Mouse (Mus musculus) liver, embryonic 12.5 days (tissue): ENCODE measurements around the gene Shroom3. TPM values are rescaled to one million over a fixed set of nuclear protein-coding genes. Genes with fewer than 3 reads are reported as not detected.

Experiments
- ATAC-seq: fragments of 200-750 bp; cut with Nextera tagmentation; 2 replicates; pipeline ENCODE4 v1.8.0; 2017; ENCODE audit warnings: moderate number of reproducible peaks, mild to moderate bottlenecking, moderate library complexity
- H3K27ac ChIP-seq: fragments of 300-500 bp; sonication (generic); 2 replicates; pipeline ENCODE4 v1.5.1; 2016; ENCODE audit warnings: mild to moderate bottlenecking
- H3K27me3 ChIP-seq: fragments of 300-500 bp; sonication (generic); replicated peaks from 2 replicates; pipeline ENCODE4 v1.6.1; 2016; ENCODE audit warnings: mild to moderate bottlenecking, moderate library complexity
- H3K36me3 ChIP-seq: fragments of 300-500 bp; sonication (generic); 2 replicates; pipeline ENCODE4 v1.6.1; 2016; ENCODE audit warnings: mild to moderate bottlenecking, moderate library complexity
- H3K4me1 ChIP-seq: fragments of 300-500 bp; sonication (generic); 2 replicates; pipeline ENCODE4 v1.6.1; 2016
- H3K4me2 ChIP-seq: fragments of 300-500 bp; sonication (generic); 2 replicates; pipeline ENCODE4 v1.6.1; 2016; ENCODE audit warnings: mild to moderate bottlenecking, moderate library complexity
- H3K4me3 ChIP-seq: fragments of 300-500 bp; sonication (generic); 2 replicates; pipeline ENCODE4 v1.5.1; 2016; ENCODE audit warnings: mild to moderate bottlenecking, moderate library complexity
- H3K9ac ChIP-seq: fragments of 300-500 bp; sonication (generic); 2 replicates; pipeline ENCODE4 v1.6.1; 2016; ENCODE audit warnings: mild to moderate bottlenecking, moderate library complexity
- H3K9me3 ChIP-seq: fragments of 300-500 bp; sonication (generic); replicated peaks from 2 replicates; pipeline ENCODE4 v1.6.1; 2016; ENCODE audit warnings: mild to moderate bottlenecking, moderate library complexity
- WGBS: fragments of 180-500 bp; shearing (Covaris S2); methylation state at CpG from one replicate; pipeline ENCODE4 v1.1.7; 2016; ENCODE audit not compliant: insufficient replicate concordance; 5-methylcytosine and 5-hydroxymethylcytosine counted together
- polyA plus RNA-seq: library from polyadenylated mRNA; unstranded; fragments of >200 nt; fragmentation: Nextera tagmentation; extraction: Ambion mirVana; gene quantifications from 2 replicates; pipeline ENCODE4 v1.2.1, GENCODE M21; 2016

Gene Shroom3
- polyA plus RNA-seq, 1 experiment from 2014 or later = 0.92 TPM

DNA sequence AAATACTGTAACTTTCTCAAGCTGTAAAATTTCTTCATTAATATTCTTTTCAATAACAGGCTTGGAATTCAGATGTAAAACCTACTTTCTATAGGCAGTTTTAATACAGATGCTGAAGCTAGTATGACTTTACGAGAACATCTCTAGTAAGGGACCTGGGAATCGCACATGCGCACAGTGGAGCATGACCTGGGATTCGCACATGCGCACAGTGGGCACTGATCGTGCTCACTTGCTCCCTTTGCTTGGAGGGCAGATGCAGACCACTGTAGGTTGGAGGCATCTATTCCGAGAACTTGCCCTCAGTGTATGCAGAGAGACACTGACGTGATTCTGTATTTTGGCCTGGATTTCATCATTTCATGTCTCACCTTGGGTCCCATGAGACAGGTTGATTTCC lies 212.6 kb downstream of the Shroom3 start:
- no peak for ATAC-seq
- no peak overlapping the region for H3K4me3 ChIP-seq
- 78% methylated on average over 8 of the region's 8 CpGs for WGBS
- no peak overlapping the region for H3K27ac ChIP-seq
- no peaks in the 10 kb centered on the region for H3K9me3 ChIP-seq
- H3K36me3 ChIP-seq = no peaks in the 10 kb centered on the region
- H3K4me1 ChIP-seq = peaks cover 3% of the 10 kb centered on the region; the same call in 1 of the 2 replicates
- no peak overlapping the region for H3K9ac ChIP-seq
- peaks cover 41% of the 10 kb centered on the region for H3K27me3 ChIP-seq
- no peak overlapping the region for H3K4me2 ChIP-seq

GRCm38 (mm10) chr5:92896725-92897280 lies 213.6 kb downstream of the Shroom3 start:
- Histone ChIP-seq H3K36me3 (no peaks in the 10 kb centered on the region), H3K9me3 (no peaks in the 10 kb centered on the region), H3K9ac (no peak overlapping the region), H3K4me1 (peaks cover 3% of the 10 kb centered on the region; the same call in 1 of the 2 replicates), H3K27me3 (peaks cover 41% of the 10 kb centered on the region), H3K4me3 (no peak overlapping the region), H3K27ac (no peak overlapping the region), H3K4me2 (no peak overlapping the region)
- 62% methylated on average over 1 of the region's 1 CpGs for WGBS
- no peak for ATAC-seq

DNA sequence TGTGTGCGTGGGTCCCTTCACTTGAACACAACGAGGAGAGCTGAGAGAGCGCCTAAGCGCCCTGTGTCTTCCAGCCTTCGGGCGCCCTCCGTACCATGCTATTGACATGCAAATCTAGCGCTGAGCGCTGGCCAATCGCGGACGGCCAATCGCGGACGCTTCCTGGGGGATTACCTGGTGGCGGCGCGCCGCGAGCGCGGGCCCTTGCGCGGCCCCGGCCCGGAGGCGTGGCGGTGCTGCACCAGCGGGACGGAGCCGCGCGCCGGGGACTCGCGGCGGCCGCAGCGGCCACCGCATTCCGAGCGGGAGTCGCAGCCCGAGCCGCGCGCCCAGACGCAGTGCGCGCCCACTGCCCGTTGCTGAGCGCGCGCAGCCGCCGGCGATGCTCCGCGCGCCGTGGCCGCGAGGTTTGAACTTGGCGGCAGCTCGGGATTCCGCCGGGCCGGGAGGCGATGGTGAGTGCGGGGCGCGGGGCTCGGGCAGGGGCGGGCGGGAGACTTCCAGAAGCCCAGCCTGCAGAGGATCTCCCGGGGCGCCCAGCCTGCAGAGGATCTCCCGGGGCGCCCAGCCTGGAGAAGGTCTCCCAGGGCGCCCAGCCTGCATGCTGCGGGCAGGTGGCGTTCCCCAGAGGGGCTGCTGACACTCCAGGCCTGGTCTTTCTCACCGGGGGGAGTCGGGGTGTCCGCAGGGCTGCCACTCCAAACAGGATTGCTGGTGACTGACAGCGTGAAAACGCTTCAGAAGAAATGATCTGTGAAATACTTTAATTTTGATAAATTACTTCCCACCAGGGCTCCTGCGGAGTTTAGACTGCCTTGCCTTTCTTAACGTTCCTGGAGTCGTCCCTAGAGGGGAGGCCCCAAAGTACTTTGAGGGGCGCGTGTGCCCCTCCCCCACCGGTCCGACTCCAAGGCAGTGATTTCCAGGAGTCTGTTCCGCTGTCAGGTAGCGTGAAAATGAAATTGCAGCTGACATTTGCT lies 214.8 kb downstream of the Shroom3 start:
- Histone ChIP-seq H3K4me3 (peak overlapping the region; percentile 60), H3K4me1 (peaks cover 3% of the 10 kb centered on the region; the same call in 1 of the 2 replicates), H3K9ac (peak overlapping the region; percentile 61), H3K9me3 (no peaks in the 10 kb centered on the region), H3K27me3 (peaks cover 41% of the 10 kb centered on the region), H3K36me3 (no peaks in the 10 kb centered on the region), H3K27ac (no peak overlapping the region), H3K4me2 (peak overlapping the region; percentile 78)
- ATAC-seq = peak; percentile 88
- WGBS = under 1% methylated on average over 92 of the region's 96 CpGs

DNA sequence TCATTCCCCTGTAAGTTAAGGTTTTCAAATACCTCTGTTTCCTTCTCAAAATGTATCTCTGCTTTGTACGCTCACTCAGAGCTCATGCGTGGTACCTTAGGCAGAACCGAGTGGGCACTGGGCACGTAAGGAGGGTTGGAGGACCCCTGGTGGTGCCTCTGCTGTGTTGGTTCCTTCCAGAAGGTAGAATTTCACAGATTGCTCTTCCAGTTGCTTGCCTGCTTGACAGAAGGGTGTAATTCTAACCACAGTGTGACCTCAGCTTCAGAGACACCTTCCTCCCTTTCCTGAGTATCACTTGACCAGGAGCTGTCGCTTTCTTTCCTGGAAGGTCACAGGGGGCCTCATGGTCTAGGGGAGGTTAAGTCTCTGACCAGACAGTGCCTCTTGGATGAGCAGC lies 217.2 kb downstream of the Shroom3 start:
- WGBS = 40% methylated on average over 5 of the region's 5 CpGs
- Histone ChIP-seq H3K4me2 (no peak overlapping the region), H3K9ac (no peak overlapping the region), H3K27me3 (peaks cover 41% of the 10 kb centered on the region), H3K36me3 (no peaks in the 10 kb centered on the region), H3K27ac (no peak overlapping the region), H3K4me1 (peaks cover 3% of the 10 kb centered on the region; the same call in 1 of the 2 replicates), H3K4me3 (no peak overlapping the region), H3K9me3 (no peaks in the 10 kb centered on the region)
- ATAC-seq = no peak

GRCm38 (mm10) chr5:92901870-92902269 lies 218.6 kb downstream of the Shroom3 start:
- Histone ChIP-seq H3K4me3 (no peak overlapping the region), H3K36me3 (no peaks in the 10 kb centered on the region), H3K4me1 (peaks cover 3% of the 10 kb centered on the region; the same call in 1 of the 2 replicates), H3K9ac (no peak overlapping the region), H3K4me2 (no peak overlapping the region), H3K27me3 (peaks cover 34% of the 10 kb centered on the region), H3K27ac (no peak overlapping the region), H3K9me3 (no peaks in the 10 kb centered on the region)
- WGBS = 37% methylated on average over 7 of the region's 7 CpGs
- ATAC-seq = no peak

GRCm38 (mm10) chr5:92905146-92905545 lies 221.9 kb downstream of the Shroom3 start:
- Histone ChIP-seq H3K27me3 (peaks cover 5% of the 10 kb centered on the region), H3K9ac (no peak overlapping the region), H3K9me3 (0 out of 2 replicates have a peak, but pooled peaks cover 4% of the 10 kb centered on the region), H3K4me2 (no peak overlapping the region), H3K27ac (no peak overlapping the region), H3K4me1 (no peaks in the 10 kb centered on the region), H3K36me3 (no peaks in the 10 kb centered on the region), H3K4me3 (no peak overlapping the region)
- 57% methylated on average over 9 of the region's 9 CpGs for WGBS
- no peak for ATAC-seq

DNA sequence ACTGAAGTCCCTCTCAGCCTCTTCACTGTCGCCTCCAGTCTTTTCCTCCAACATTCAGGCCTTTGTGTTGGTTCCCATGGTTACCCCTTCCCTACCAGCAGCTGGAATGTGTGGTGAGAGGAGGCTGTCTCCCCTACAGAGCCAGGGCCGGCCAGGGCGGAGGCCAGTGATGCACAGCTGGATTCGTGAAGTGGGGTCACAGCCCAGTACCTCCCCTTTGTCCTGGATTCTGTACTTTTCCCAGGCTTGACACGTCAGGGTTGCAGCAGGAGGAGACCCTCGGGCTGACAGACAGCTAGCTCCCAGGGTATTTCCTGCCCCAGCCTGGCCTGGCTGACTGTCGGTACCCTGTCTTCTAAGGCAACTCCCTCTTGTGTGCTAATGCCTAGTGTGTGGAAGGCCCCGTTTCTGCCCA lies 222.4 kb downstream of the Shroom3 start:
- no peaks in the 10 kb centered on the region for H3K4me1 ChIP-seq
- H3K36me3 ChIP-seq = no peaks in the 10 kb centered on the region
- H3K27ac ChIP-seq = no peak overlapping the region
- 0 out of 2 replicates have a peak, but pooled peaks cover 4% of the 10 kb centered on the region for H3K9me3 ChIP-seq
- peaks cover under 1% of the 10 kb centered on the region for H3K27me3 ChIP-seq
- no peak overlapping the region for H3K9ac ChIP-seq
- WGBS = 34% methylated on average over 8 of the region's 8 CpGs
- ATAC-seq = no peak
- H3K4me3 ChIP-seq = no peak overlapping the region
- H3K4me2 ChIP-seq = no peak overlapping the region

DNA sequence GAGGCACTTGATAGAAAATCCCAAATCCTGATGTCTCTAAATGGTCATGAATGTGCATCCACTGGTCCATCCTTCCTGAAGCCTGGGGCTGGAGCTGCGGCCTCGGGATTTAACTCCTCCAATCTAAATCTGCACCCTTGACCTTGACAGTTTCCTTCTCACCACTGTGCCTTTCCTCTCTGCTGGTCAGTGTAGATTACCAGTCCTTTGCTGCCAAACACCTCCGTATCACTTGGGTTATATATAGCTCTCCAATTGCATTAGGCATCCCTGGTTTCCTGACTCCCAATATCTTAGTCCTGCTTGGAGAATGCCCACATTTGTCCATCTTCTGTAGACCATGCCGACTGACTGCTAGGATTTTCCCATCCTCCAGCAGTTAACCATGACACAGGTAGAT lies 225.0 kb downstream of the Shroom3 start:
- Histone ChIP-seq H3K36me3 (no peaks in the 10 kb centered on the region), H3K4me2 (no peak overlapping the region), H3K9me3 (0 out of 2 replicates have a peak, but pooled peaks cover 4% of the 10 kb centered on the region), H3K4me1 (no peaks in the 10 kb centered on the region), H3K4me3 (no peak overlapping the region), H3K27me3 (no peaks in the 10 kb centered on the region), H3K27ac (no peak overlapping the region), H3K9ac (no peak overlapping the region)
- 59% methylated on average over 4 of the region's 4 CpGs for WGBS
- no peak for ATAC-seq

DNA sequence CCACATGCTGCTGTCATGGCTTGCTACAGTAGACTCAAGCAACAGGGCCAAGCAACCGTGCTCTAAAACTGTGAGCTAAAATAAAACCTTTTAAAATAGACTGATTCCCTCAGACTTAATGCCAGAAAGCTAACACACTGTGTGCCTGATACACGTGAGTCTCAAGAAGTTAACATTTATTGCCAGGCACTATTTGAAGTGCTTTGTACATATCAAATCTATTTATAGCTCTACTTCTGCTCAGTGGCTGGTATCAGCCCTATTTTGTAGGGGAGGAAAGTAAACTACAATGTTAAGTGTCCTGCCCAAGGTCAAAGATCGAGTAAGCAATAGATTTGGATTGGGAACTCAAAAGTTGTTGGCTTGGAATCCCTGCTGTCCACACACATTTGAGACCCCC lies 227.6 kb downstream of the Shroom3 start:
- Histone ChIP-seq H3K27ac (no peak overlapping the region), H3K9ac (no peak overlapping the region), H3K36me3 (no peaks in the 10 kb centered on the region), H3K27me3 (no peaks in the 10 kb centered on the region), H3K4me1 (no peaks in the 10 kb centered on the region), H3K4me2 (no peak overlapping the region), H3K4me3 (no peak overlapping the region), H3K9me3 (0 out of 2 replicates have a peak, but pooled peaks cover 4% of the 10 kb centered on the region)
- 53% methylated on average over 3 of the region's 3 CpGs for WGBS
- no peak for ATAC-seq

- Histone ChIP-seq H3K4me2 (no peak overlapping the region), H3K36me3 (no peaks in the 10 kb centered on the region), H3K9me3 (no peaks in the 10 kb centered on the region), H3K27ac (no peak overlapping the region), H3K4me1 (peaks cover 8% of the 10 kb centered on the region; the same call in 1 of the 2 replicates), H3K27me3 (no peaks in the 10 kb centered on the region), H3K4me3 (no peak overlapping the region), H3K9ac (no peak overlapping the region)
- 59% methylated on average over 10 of the region's 10 CpGs for WGBS
- no peak for ATAC-seq
These were observed 232.2 kb downstream of the Shroom3 start for GRCm38 (mm10) chr5:92915421-92915820.

DNA sequence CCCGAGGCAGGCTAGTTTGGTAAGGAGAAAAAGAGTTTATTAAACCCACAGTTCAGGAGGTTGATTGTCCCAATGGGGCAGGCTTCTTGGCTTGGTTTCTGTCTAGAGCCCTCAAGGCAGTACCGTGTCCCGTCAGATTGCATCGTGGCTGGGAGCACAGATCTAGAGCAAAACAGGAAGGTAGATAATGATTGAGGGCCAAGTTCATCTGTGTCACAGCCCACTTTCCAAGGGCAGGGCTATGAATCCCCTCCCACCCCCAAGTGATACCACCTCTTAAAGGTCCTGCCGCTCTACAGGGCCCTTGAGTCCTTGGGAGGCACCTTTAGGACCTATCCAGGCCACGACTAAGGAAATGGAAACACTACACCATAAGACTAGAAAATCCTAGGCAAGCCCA lies 234.5 kb downstream of the Shroom3 start:
- Histone ChIP-seq H3K4me1 (peaks cover 8% of the 10 kb centered on the region; the same call in 1 of the 2 replicates), H3K36me3 (no peaks in the 10 kb centered on the region), H3K9ac (no peak overlapping the region), H3K27me3 (no peaks in the 10 kb centered on the region), H3K9me3 (no peaks in the 10 kb centered on the region), H3K4me3 (no peak overlapping the region), H3K27ac (no peak overlapping the region), H3K4me2 (no peak overlapping the region)
- no peak for ATAC-seq
- WGBS = 38% methylated on average over 6 of the region's 6 CpGs

- ATAC-seq = no peak
- no peaks in the 10 kb centered on the region for H3K36me3 ChIP-seq
- WGBS = 63% methylated on average over 10 of the region's 10 CpGs
- H3K4me1 ChIP-seq = peaks cover 8% of the 10 kb centered on the region; the same call in 1 of the 2 replicates
- H3K9me3 ChIP-seq = no peaks in the 10 kb centered on the region
- H3K4me2 ChIP-seq = no peak overlapping the region
- no peak overlapping the region for H3K9ac ChIP-seq
- H3K27me3 ChIP-seq = no peaks in the 10 kb centered on the region
- no peak overlapping the region for H3K4me3 ChIP-seq
- no peak overlapping the region for H3K27ac ChIP-seq
These were observed 234.9 kb downstream of the Shroom3 start for GRCm38 (mm10) chr5:92918170-92918569.
